Mouse (Mus musculus): ENCODE measurements around the gene Abcd4.

Abcd4 gene

DNA sequence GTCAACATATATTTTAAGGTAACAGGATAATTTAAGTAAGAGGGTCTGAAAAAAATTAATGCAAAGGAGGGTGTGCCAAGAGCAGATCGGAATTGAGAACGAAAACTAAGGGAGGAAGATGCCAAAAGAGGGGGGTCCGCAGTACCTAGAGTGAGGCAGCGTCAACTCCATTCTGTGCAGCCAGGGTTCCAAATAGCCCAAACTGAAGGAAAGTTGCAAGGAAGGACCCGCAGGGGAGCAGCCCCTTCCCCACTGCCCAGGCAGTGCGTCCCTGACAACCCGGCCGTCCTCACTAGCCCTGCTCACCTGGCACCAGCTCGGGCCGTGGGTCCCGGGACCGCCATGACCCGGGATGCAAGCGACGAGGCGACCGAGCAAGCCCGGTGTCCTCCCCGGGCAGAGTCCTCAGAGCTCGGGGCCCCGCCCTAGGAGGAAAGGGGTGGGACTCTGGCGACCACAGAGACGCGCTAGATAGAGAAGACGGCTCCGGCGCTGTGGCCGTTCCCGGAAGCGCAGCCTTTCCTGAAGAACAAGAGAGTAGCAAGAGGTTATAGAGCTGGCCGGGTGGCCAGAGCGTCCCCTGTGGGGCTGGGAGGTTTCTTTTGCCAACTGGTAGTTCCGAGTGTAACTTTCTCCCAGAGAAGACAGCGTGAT, at the start of gene Abcd4:
Gene Abcd4 (minus strand): TSS at position 437 of the 654 bp plus-strand sequence.
- DNase-seq (ENCODE audit: low spot score): peak; percentile 91

DNA sequence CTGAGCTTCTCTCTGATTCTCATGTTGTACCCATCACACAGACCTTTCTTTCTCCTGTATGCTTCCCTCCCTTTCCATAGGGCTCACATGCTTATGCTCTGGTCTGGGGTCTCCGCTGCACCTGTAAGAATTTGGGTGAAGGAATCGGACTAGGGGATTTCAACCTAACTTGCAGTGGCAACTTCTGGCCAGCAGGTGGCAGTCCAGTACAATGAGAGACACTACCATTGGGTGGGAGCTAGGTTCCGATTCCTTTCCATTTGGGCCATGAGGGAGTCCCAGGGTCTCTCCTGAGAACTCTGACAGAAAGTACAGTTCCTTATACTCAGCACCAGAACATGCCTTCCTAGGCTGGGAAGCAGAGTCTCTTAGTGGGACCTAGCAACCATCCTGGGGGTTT, 36.7 kb upstream of the Abcd4 start:
- DNase-seq (ENCODE audit: low spot score): no peak

DNA sequence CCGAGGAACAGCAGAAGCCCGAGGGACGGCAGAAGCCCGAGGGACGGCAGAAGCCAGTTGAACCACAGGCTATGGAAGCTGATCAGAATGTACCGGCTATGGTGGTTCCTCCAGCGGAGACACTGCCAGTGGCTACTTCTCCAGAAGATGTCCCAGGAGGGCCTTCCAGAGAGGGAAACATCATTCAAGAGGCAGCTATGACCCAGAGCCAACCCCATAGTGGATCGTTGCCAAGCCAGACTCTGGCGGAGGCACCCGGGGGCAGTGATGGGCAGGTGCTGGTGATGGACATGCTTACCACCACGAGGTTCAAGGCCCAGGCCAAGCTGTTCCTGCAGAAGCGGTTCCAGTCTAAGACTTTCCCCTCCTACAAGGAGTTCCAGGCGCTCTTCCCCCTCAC, 33.0 kb upstream of the Abcd4 start:
- no peak for DNase-seq (ENCODE audit: low spot score)

DNA sequence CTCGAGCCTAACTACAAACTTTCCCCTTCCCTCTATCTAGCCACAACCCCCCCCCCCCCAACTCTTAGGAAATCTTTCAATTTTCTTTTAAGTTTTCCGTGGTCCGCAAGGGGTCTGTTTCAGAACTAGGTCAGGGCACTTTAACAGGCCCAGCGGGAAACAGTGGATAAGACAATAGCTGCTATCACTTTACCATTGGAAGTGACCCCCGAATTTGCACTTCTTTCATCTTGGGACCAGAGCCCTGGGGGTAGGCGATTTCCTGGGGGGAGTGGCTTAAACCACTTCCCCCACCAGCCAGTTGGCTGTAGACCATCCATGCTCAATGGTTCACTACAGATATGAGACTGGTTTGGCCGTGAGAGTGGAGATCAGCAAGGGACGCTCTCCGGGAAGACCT, 23.4 kb upstream of the Abcd4 start, which contains the start of gene Vrtn:
Gene Vrtn (plus strand): TSS at position 366 of the 400 bp plus-strand sequence.
- DNase-seq (ENCODE audit: low spot score): no peak

DNA sequence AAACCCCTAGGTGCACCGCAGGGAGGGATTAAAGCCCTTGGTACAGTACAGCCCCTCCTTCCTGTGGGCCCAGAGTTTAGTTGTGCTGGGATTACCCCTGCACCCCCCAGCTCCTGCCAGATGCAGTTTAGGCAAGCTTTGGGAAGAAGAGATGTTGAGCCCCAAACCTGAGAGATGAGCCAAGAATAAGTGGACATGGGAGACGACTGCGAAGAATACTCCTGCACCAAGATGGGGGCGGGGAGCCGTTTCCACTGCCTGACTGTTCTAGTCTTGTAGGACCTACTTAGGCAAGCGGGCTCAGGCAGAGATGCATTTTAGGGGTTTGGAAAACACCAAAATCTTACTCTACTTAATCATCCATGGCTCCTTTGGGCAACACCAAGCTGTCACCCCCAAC, 23.0 kb upstream of the Abcd4 start:
- DNase-seq (ENCODE audit: low spot score): no peak

DNA sequence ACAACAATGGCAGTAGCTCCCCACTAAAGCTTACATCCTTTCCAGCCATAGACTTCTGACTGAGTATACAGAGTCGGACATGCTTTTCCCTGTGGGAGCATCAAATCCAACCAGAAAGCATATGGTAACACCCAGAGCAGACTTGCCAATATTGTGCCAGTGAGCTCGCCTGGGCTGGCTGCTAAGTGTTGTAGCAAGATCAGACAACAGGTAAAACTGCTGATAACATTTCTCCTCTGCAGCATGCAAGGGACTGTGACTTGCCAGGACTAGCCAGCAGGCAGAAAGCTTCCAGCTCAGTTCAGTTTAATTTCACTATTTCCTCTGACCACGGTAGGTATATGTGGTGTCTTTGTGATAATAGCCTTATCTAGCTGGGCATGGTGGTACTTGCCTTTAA, 14.7 kb upstream of the Abcd4 start:
- no peak for DNase-seq (ENCODE audit: low spot score)

DNA sequence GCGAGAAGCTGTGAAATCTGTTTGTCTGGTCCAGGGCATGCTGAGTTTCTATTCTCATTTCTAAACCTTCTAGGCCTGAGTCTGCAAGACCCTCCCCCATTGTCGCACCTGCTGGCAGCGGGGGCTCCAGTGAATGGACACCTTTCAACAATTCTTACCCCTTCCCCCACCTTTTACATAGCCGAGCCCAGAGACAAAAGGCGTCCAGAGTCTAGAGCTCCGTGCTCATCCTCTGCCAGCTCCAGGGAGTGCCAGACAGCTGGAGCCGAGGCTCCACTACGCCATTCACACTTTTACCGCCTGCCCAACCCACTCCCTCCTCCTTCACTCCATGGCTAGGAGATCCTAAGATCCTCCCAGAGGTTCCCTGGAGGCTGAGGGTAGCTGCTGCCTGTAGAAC, 7.9 kb upstream of the Abcd4 start:
- no peak for DNase-seq (ENCODE audit: low spot score)

DNA sequence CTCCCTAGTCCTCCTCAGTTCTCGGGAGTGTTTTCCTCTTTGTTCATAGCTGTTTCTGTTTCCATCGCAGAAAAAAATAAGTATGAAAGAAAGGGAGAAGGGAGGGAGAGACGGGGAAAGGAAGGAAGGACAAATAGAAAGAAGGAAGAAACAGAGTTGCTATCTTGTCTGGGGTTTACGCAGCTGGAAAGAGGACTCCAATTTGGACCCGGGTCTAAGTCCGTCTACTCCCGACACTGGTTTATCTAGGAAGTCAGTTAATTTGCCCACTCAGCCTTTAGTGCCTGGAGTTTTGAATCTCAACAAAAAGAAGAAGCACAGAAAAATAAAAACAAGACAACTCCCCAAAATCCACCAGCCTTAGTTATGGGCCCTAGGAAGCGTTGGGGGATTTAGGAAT, 7.4 kb upstream of the Abcd4 start:
- DNase-seq (ENCODE audit: low spot score): no peak

DNA sequence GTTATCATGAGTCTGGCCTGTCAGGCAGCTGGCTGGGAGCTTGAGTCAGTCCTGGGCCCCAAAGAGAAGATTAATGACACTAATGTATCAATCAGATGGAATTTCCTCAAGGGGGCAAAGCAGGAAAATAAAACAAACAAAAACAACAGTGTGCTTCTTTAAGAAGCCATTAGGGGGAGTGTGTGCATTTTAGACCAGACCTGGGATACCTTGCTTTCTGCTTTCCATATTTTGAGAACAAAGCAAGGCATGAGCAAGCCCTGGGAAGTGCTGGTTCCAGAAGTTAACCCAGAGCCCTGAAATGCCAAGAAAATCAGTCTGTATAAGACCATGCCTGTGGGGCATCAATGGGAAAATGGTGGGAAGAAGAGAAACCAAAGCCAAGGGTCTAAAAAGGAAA, 3.8 kb upstream of the Abcd4 start:
- no peak for DNase-seq (ENCODE audit: low spot score)

DNA sequence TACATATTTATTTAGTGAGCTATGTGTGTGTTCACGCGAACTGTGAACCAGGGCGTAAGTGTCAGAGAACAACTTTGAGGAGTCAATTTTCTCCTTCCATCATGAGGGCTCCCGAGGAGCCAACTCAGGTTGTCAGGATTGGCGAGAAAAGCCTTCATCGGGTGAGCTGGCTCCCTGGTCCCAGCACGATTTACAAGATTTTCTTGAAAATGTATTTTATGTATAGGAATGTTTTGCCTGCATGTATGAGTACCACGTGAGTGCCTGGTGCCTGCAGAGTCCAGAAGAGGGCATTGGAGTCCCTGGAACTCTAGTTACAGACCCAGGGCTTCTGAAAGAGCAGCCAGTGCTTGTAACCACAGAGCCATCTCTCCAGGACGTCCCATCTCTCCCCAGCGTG, 450 bp upstream of the Abcd4 start:
- no peak for DNase-seq (ENCODE audit: low spot score)

DNA sequence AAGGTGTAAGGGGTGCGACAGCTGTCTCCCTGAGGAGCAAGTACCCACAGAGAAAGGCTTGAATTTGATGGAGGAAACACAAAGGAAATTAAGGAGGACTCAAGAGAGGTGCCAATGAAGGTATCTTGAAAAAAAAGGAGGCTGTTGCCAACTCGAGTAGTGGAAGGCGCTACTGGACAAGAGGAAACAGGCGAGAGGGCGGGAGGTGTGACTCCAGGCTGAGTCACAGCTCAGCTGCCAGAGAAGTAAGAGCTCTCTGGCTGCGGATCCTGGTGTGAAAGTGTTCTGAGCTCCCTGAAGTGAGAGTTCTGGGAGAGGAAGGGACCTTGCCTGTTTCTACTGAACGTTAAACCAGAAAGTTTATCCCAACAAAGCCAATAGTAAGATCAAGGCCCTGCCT, 2.7 kb downstream of the Abcd4 start:
- DNase-seq (ENCODE audit: low spot score): no peak

DNA sequence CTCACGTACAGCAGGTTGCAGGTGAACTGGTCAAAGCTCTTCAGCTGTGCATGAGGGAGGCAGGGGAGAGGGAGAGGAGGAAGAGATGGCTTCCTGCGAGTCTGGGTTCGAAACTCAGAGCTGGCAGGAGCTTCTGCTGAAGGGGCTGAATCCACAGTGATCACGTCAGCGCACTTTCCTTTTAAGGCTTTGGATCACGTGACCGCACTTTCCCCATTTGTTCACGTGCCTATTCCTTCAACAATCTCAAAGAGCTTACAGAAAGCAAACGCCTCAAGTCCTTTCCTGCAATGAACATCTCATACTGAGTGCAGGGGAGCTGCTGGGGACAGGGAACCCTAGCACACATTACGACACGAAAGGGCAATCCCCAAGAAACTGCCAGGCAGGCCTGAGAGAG, 3.2 kb downstream of the Abcd4 start:
- no peak for DNase-seq (ENCODE audit: low spot score)

DNA sequence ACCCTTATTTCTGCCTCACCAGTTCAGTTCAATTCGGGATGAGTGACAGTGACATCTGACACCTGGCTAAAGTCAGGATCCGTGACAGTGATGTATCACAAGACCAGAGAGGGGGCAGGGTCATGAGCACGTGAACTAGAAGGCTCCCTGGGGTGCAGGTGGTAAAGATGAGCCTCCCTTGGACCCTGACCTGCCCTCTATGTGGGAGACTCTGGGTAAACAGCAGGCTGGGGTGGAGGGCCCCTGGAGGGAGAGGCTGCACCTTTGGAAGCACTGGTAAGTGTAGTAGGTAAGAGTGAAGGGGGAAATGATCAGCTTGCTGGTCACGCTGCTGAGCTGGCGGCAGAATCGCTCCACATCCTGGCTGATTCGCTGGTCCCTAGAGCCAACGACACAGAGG, 4.7 kb downstream of the Abcd4 start:
- no peak for DNase-seq (ENCODE audit: low spot score)

DNA sequence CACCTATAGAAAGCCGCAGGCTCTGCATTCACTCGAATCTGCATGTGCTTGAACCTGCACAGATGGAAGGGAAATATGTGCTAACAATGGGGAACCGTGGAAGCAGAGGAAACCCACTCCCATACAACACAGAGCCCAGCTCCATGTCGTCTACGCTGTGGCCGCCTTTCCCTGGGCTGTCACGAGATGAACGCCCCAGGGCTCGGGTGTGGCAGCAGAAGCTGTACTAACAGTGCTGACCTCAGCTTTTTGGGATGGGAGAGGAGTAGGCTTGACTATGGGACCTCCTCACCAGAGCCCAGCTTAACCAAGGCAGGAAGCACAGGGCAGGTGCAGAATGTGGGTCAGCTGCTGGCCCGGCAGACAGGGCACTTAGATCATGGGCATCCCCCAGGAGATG, 5.5 kb downstream of the Abcd4 start:
- DNase-seq (ENCODE audit: low spot score): no peak

DNA sequence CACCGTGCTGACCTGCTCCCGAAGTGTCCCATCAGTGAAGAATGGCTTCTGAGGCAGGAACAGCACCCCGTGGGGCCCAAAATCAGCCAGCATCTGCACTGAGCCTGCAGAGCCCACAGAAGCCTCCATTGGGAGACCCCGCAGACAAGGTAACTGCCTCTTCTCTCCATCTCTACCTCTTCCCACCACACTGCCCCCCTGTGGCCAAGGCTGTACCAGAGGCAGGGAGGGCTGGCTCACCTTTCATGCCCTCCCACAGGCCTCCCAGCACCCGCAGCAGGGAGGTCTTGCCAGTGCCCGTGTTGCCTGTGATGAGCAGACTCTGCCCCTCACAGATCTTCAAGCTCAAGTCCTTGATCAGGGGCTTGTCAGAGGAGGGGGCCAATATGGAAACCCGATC, 11.4 kb downstream of the Abcd4 start:
- DNase-seq (ENCODE audit: low spot score): no peak

DNA sequence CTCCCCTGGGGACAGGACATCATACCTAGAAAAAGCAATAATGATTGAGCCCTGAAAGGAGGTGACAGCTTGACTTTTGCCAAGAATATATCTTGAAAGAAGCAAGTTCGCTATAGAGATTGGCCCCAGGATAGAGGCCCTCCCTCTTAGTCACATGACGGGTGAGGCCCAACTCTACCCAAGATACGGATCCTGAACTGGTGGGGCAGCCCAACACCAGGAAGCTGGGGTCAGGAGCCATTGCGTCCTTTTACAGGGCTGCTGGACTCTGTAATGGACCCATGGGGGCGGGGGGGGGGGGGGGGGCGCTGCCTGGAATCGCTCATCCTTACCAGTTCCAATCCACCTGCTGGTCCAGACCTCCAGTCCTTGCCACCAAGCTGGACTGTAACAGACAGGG, 13.2 kb downstream of the Abcd4 start:
- no peak for DNase-seq (ENCODE audit: low spot score)

DNA sequence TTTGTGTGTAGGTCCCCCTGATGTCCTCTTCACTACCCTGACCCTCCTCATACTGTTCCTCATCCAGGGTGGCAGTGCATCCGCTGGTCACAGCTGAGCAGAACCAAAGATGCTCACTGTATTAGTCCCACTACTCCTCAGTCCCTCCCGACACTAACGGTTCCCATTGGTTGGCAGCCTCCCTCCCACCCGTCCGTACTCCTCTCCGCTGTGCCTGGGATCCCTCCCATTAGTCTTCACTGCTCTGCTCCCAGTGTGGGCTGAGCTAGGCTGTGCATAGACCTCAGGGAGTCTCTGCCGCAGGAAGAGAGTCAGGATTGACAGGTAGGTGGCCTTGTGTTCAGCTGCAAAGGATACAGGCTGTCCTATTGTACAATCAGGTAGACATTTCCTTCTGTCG, 18.9 kb downstream of the Abcd4 start:
- no peak for DNase-seq (ENCODE audit: low spot score)

DNA sequence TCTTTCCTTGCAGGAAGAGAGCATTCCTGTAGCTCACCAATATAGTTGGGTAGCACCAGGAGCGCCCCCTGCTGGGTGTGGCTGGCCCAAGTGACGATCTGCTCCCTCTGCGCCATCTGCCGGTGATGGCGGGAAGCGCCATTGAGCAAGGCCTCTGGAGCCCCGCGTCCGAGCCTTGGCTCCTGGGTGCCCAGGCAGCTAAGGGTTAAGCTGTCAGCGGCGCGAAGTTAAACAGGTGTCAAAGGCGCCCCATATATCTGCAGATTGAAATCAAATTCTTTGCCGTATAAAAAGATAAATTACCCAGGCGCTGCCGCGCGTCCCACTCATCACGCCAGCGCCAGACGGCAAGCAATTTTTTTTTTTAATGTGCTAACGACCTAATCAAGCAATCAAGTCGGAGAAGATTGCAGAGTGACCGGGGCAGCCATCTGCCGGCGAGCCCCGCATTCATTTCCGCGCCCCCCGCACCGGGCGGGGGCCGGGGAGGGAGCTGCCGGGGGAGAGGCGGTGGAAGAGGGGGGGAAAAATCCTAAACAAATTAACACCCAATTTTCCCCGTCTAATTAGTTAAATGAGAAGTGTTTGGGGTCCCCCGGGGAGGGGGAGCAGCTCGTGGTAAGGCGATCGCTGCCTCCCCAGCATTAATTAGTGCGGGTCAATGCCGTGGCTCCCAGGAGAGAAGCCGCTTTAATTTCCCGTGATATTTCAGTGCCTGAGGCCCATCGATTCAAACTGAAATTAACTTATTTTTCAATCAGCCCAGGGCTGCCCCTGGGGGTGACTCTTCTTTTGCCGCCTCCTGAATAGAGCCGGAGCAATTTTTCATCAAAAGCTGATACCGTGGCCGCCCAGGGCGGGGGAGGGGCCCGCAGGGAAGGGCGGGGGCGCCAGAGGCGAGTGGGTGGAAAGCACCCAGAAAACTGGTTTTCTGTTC, 27.1 kb downstream of the Abcd4 start:
- peak; percentile 61 for DNase-seq (ENCODE audit: low spot score)

DNA sequence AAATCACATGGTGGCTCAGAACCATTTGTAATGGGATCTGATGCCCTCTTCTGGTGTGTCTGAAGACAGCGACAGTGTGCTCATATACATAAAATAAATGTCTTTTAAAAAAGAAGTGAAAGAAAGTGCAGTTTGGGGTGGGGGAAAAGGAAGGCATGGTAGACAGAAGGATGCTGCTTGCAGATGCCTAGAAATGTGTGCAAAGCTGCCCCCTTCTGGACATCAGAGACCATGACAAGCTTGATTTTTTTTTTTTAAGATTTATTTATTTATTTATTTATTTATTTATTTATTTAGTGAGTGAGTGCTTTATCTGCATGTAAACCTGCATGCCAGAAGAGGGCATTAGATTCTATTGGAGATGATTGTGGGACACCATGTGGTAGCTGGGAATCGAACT, 35.9 kb downstream of the Abcd4 start:
- no peak for DNase-seq (ENCODE audit: low spot score)

DNA sequence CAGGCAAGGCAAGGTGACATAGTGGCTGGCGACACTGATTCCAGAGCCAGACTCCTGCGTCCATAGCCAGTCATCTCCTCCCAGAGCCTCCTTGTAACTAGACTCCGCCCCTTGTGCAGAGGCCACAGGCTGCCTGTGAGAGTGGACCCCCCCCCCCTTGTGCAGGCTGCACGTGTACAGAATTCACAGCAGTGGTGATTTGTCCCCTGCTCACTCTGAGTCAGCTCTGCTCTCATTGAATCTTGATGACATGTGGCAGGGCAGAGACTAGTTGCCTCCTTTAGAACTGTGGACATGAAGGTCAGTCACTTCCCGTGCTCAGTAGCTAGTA, 38.8 kb downstream of the Abcd4 start:
- no peak for DNase-seq (ENCODE audit: low spot score)

DNA sequence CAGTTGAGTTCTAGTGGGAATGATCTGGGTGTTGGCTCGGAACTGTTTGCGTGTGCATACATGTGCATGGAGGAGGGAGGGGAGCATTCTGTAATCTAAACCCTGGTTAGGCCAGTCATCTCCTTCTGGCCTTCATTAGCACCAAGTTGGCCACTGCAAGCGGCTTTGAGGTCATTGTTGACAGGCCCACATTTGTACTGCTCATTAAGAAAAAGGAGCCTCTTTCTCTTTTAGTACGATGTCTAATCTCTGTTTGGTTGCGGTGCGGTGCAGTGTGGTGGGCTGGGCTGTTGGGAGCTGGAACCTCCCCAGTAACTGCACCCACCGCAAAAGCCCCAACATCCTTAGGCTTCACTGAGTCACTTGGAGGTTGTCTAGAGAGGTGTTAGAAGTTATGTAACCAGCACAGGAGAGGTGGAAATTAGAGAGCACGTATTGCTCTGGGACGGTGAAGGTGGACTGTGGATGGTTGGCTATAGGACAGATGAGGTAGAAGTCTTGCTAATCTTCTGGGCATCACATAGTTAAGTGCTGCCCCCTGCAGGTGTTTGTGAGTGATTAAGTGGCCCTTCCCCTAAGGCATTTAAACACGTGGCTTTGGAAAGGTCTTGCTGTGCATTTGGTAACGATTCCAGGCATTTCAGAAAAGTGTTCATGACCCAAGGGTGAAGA, 39.3 kb downstream of the Abcd4 start:
- no peak for DNase-seq (ENCODE audit: low spot score)

DNA sequence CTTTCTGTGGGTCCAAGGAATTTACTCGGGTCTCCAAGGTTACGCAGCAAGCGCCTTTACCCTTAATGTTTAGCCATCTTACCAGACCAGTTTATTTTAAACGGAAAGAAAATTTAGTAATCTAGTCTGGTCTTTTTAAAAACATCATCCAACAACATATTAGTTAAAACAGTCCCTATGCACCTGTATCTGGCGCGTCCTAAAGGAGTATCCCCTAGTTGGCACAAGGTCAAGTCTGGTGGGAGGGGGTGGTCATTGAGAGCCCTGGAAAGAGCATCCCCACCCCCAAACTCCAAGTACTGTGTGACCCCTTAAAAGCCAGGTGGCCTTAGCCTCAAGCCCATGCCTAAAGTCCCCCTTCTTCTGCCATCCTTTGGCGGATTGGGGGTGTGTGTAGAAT, 44.1 kb downstream of the Abcd4 start:
- DNase-seq (ENCODE audit: low spot score): no peak

DNA sequence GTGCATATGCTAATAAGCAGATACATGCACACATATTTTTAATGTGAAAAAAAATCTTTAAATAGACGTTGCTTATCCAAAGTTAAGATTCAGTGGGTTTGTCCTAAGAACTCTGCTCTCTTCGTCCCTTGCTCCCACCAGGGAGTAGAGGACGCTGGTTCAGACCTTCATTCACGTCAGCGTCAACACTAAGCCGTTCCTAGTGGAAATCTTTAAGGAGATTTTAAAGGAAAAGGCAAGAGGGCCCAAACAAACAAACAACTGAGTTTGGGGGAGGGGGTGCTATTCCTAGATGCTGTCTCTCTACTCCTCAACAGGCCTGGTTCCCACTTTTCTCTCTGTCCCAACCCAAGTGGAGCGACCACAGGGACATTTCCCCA, 44.9 kb downstream of the Abcd4 start:
- DNase-seq (ENCODE audit: low spot score): no peak

All from ovary, adult 18-20 months (tissue).